8 mouse cellular contexts compared by ENCODE assay signal in the genomic region with DNA sequence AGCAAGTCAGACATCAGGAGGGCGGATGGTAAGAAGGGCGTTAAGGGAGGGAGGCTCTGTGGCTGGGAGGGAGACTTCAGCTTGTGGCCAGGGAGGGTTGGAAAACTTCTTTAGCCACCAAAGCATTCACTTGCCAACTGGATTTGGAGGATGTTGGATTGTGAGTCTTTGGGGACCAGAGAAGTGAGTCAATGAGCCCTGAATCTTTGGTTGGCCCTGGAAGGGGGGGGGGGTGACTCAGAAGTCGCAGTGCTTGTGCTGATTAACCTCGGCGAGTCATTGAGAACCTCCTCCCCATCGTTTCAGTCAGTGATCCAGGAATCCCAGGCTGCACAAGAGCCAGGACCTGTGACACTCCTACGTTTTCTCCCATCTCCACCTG. TPM values are rescaled to one million over a fixed set of nuclear protein-coding genes. Genes with fewer than 3 reads are reported as not detected.
DNase-seq lines count a peak whose midpoint lies in the region; ATAC-seq and TF ChIP-seq lines count a peak whose summit lies in the region.

No protein-coding gene starts in this region.

- peak overlapping the region; percentile 71 for H3K4me3 ChIP-seq in layer of hippocampus, adult 2 months
- H3K4me3 ChIP-seq in heart, embryonic 16.5 days (ENCODE audit: low read length): peak overlapping the region; percentile 88
- H3K4me3 ChIP-seq in midbrain, embryonic 10.5 days: peak overlapping the region; percentile 89

- WGBS in heart, embryonic 16.5 days: 8% methylated on average over 7 of the region's 7 CpGs
- WGBS in midbrain, embryonic 10.5 days: 7% methylated on average over 7 of the region's 7 CpGs

- H3K27ac ChIP-seq in layer of hippocampus, adult 2 months: no peak overlapping the region
- no peak overlapping the region for H3K27ac ChIP-seq in heart, embryonic 16.5 days (ENCODE audit: low read length)
- H3K27ac ChIP-seq in midbrain, embryonic 10.5 days (replicated peaks): peak overlapping the region; percentile 92

- no peak for TF ChIP-seq CTCF in layer of hippocampus, adult 2 months (conservative IDR thresholded peaks at IDR 0.05)
- no peak for TF ChIP-seq CTCF in brain, embryonic 14.5 days (IDR thresholded peaks at IDR 0.05; ENCODE audit: borderline replicate concordance, extremely low read depth, insufficient read depth, insufficient read length)

- H3K36me3 ChIP-seq in heart, embryonic 16.5 days (ENCODE audit: control insufficient read depth, insufficient read depth): no peaks in the 10 kb centered on the region
- H3K36me3 ChIP-seq in midbrain, embryonic 10.5 days: no peaks in the 10 kb centered on the region

- no peak for TF ChIP-seq POLR2A in brain, embryonic 14.5 days (IDR thresholded peaks at IDR 0.05; ENCODE audit: borderline replicate concordance, extremely low read depth, insufficient read depth, insufficient read length, poor library complexity, severe bottlenecking)

- peaks cover 16% of the 10 kb centered on the region for H3K4me1 ChIP-seq in heart, embryonic 16.5 days (ENCODE audit: control insufficient read depth, insufficient read depth, low read length)
- peaks cover 32% of the 10 kb centered on the region for H3K4me1 ChIP-seq in midbrain, embryonic 10.5 days

- H3K9me3 ChIP-seq in heart, embryonic 16.5 days (replicated peaks; ENCODE audit: control insufficient read depth, low read length): no peaks in the 10 kb centered on the region
- H3K9me3 ChIP-seq in midbrain, embryonic 10.5 days (replicated peaks): no peaks in the 10 kb centered on the region

- ATAC-seq in heart, embryonic 16.5 days (replicated peaks; ENCODE audit: extremely low read depth, insufficient read depth, low FRiP score): no peak

- peak overlapping the region; percentile 85 for H3K9ac ChIP-seq in heart, embryonic 16.5 days (ENCODE audit: low read length)

- peak in 1 of 2 experiments; percentile 3 for DNase-seq in layer of hippocampus, adult 2 months (ENCODE audit: low spot score in 2 of 2)
- DNase-seq in layer of hippocampus, adult 9-11 months: no peak
- peak; percentile 47 for DNase-seq in brain, embryonic 14.5 days (ENCODE audit: low read depth)
- peak; percentile 19 for DNase-seq in midbrain, embryonic 10.5 days (ENCODE audit: low spot score)
- no peak for DNase-seq in urinary bladder, adult 2 months (ENCODE audit: low spot score)
- DNase-seq in frontal cortex, postnatal 14 days (ENCODE audit: low spot score in 2 of 2): no peak
- DNase-seq in T-cell, adult 2 months (ENCODE audit: low spot score): no peak

- H3K4me2 ChIP-seq in heart, embryonic 16.5 days (ENCODE audit: low read depth, low read length): peak overlapping the region; percentile 94

- H3K27me3 ChIP-seq in heart, embryonic 16.5 days (ENCODE audit: control insufficient read depth, insufficient read depth, low read length): peaks cover 3% of the 10 kb centered on the region; the same call in 1 of the 2 replicates
- peaks cover 44% of the 10 kb centered on the region for H3K27me3 ChIP-seq in midbrain, embryonic 10.5 days (ENCODE audit: low read depth, poor library complexity, severe bottlenecking)

RNA-seq across cellular contexts. Expression of gene Xylt1, which starts 0.8 kb away (rescaled TPM):
- total RNA-seq in layer of hippocampus, adult 2 months (2021): 10 to 100 TPM; 43.5 to 43.9 TPM
- 5.5 and 8.2 TPM in 2 replicates for polyA plus RNA-seq in brain, embryonic 14.5 days (2012; rRNA removed)
- 0.89 and 1.1 TPM in 2 replicates for polyA plus RNA-seq in heart, embryonic 16.5 days (2015; fragmentation: Nextera tagmentation; extraction: Ambion mirVana)
- 0.91 and 1.0 TPM in 2 replicates for polyA plus RNA-seq in midbrain, embryonic 10.5 days (2016; fragmentation: Nextera tagmentation; extraction: Ambion mirVana)
- 2.3 and 2.5 TPM in 2 replicates for polyA plus RNA-seq in urinary bladder, adult 2 months (2012; rRNA removed)

Comparison
In these comparisons a context has a peak if more than half of its experiments do, and no peak if none do; other contexts are left out.
1. DNase-seq: peak in brain, embryonic 14.5 days (single experiment) and midbrain, embryonic 10.5 days (single experiment); none in layer of hippocampus, adult 9-11 months (single experiment), urinary bladder, adult 2 months (single experiment), frontal cortex, postnatal 14 days (0 of 2) and T-cell, adult 2 months (single experiment).
2. Peak in every context shown above with its lines, with median percentiles within 50 percentile points of each other: H3K4me3 ChIP-seq.